Mouse (Mus musculus) macrophage (primary cell): Measurements from ENCODE around the gene Tas1r3. TPM values are rescaled to one million over a fixed set of nuclear protein-coding genes. Genes with fewer than 3 reads are reported as not detected.
A peak's percentile ranks its signal among the peaks of the same experiment; 100 is the strongest.

Experiments used
- H3K27ac ChIP-seq: fragments of 350-480 bp; formaldehyde crosslinking; 2 replicates; pipeline ENCODE4 v1.9.0; 2021
- H3K36me3 ChIP-seq: fragments of 350-480 bp; formaldehyde crosslinking; 2 replicates; pipeline ENCODE4 v1.9.0; 2021; ENCODE audit errors: inconsistent target
- H3K4me3 ChIP-seq: fragments of 350-480 bp; formaldehyde crosslinking; 2 replicates; pipeline ENCODE4 v1.9.0; 2021; ENCODE audit errors: inconsistent target
- H3K79me2 ChIP-seq: fragments of 350-480 bp; formaldehyde crosslinking; 2 replicates; pipeline ENCODE4 v1.9.0; 2021; ENCODE audit errors: inconsistent target
- WGBS: methylation state at CpG from one replicate; pipeline ENCODE4 v1.1.7; 2026; ENCODE audit warnings: inconsistent platforms; ENCODE audit not compliant: missing documents; 5-methylcytosine and 5-hydroxymethylcytosine counted together
- polyA plus RNA-seq: library from polyadenylated mRNA; stranded (reverse); fragments of 250-400 nt; gene quantifications from 3 replicates; pipeline ENCODE4 v1.2.4, GENCODE M21; 2018; ENCODE audit warnings: inconsistent platforms
- total RNA-seq, 78 experiments: library from RNA; depleted of rRNA; stranded (reverse); fragments of 250-400 nt; gene quantifications; 1 replicate in 9 of 78; 2 replicates in 24 of 78; 3 replicates in 43 of 78; 4 replicates in 2 of 78; pipeline ENCODE4 v1.2.4; 2018; ENCODE audit warnings: inconsistent platforms in 56 of 78

Tas1r3 gene
- total RNA-seq (2018; cell fraction: chromatin; rRNA removed): 1 to 10 TPM in 18 of 26 experiments, under 1 TPM in 8; 0.40 to 4.2 (median 1.7) TPM
- total RNA-seq (2018; cell fraction: cytosol; rRNA removed): under 1 TPM in 25 of 26 experiments, not detected in 1; 0.05 to 0.42 (median 0.18) TPM
- total RNA-seq (2018; cell fraction: nucleus; rRNA removed): 1 to 10 TPM in 17 of 26 experiments, under 1 TPM in 9; 0.20 to 3.2 (median 1.2) TPM
- polyA plus RNA-seq: 0.04 to 0.11 TPM in 2 of 3 replicates, not detected in the other

DNA sequence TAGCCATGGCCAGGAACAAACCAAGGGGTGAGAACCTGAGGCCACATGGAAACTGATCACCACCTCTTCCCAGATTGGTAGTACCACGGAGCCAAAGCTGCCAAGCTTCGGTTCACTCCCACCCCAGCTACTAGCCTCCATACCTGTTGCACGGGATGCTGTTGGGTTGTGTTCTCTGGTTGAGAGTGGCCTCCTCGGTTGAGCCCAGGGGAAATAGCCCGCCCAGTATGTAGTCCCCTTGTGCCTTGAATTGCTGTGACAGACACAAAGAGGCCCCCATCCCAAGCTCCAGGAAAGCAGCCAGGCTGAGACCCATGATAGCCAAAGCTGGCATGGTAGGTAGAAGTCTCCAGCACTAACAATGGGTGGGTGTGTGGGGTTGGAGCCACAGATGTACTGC is at the start of gene Tas1r3:
Tas1r3 (minus strand) TSS at position 362 of the 400 bp plus-strand sequence.
- Histone ChIP-seq H3K79me2 (peaks cover 7% of the 10 kb centered on the region), H3K36me3 (peaks cover 17% of the 10 kb centered on the region), H3K27ac (no peak within 1 kb of the TSS), H3K4me3 (no peak within 1 kb of the TSS)
- 84% methylated on average over 5 of the region's 5 CpGs for WGBS

DNA sequence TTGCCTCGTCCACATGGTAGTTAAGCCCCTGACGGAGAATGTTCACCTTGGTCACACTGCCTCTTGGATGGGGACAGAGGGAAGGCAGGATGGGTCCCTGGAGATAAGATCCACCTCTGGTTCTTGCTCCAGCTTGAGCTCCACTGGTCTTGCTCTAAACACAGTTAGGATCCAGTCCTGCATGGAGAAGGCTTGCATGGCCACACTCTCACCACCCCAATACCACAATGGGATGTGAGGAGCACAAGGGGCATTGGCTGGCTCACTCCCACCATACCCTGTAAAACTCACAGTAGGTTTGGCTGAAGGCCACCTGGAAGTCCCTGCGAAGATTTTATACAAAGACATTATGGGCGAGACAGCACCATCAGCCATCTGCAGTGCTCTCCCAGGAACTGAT is 45.6 kb upstream of the Tas1r3 start:
- Histone ChIP-seq H3K27ac (no peak overlapping the region), H3K79me2 (no peaks in the 10 kb centered on the region), H3K4me3 (no peak overlapping the region), H3K36me3 (peaks cover 2% of the 10 kb centered on the region; the same call in 1 of the 2 replicates)
- WGBS: 83% methylated on average over 3 of the region's 4 CpGs

DNA sequence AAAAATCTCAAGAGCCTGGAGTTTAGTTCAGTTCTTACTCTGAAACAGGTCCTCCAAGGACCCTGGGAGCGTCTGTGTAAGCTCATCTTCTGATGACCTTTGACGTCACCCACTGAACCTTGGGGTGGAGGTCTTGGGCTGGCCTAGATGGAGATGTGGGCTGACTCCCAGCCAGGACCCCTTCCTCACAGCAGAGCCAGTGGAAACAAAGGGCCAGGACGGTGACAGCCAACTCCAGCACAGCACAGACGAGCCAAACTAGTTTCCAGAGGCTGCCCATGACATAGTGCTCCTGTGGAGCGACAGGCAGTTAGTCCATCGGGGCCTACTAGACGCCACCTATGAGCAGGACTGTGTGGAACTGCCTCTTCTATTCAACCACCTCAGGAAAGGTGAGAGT is 45.1 kb upstream of the Tas1r3 start:
- 77% methylated on average over 7 of the region's 7 CpGs for WGBS
- H3K27ac ChIP-seq: no peak overlapping the region
- no peak overlapping the region for H3K4me3 ChIP-seq
- peaks cover 7% of the 10 kb centered on the region; the same call in 1 of the 2 replicates for H3K36me3 ChIP-seq
- H3K79me2 ChIP-seq: no peaks in the 10 kb centered on the region

GRCm38 (mm10) chr4:155907003-155907402 is 43.8 kb upstream of the Tas1r3 start:
- Histone ChIP-seq H3K27ac (no peak overlapping the region), H3K36me3 (peaks cover 18% of the 10 kb centered on the region)
- whole genome bisulfite sequencing: 94% methylated on average over 11 of the region's 11 CpGs

DNA sequence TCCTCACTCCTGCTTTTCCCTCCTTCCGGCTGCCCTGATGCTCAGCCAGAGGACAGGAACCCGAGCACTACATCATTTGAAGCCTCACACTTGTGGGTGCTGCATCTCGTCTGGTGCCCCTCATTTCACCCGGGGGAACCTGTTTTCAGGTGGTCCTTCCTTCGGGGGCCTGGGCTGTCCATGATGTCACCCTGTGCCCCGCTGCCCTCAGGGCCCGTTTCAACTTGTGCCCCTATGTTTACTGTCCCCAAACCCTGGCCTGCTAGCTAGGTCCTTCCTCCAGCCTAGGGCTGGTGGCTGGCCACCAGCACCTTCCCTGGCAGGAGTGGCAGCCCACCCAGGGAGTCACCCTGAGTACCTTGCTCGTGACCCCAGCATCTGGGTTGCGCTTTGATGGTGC is 43.0 kb upstream of the Tas1r3 start:
- H3K36me3 ChIP-seq: peaks cover 27% of the 10 kb centered on the region
- 83% methylated on average over 8 of the region's 9 CpGs for WGBS

More at GRCm38 (mm10) chr4:155907003-155907402, 43.8 kb upstream of the Tas1r3 start:
- Histone ChIP-seq H3K79me2 (no peaks in the 10 kb centered on the region), H3K4me3 (no peak overlapping the region)

GRCm38 (mm10) chr4:155905634-155906033 is 42.5 kb upstream of the Tas1r3 start:
- Histone ChIP-seq H3K36me3 (peaks cover 31% of the 10 kb centered on the region), H3K27ac (no peak overlapping the region), H3K4me3 (no peak overlapping the region), H3K79me2 (no peaks in the 10 kb centered on the region)
- 95% methylated on average over 13 of the region's 13 CpGs for WGBS

More for the DNA sequence above, 43.0 kb upstream of the Tas1r3 start:
- no peak overlapping the region for H3K27ac ChIP-seq
- H3K79me2 ChIP-seq: no peaks in the 10 kb centered on the region
- no peak overlapping the region for H3K4me3 ChIP-seq

- 95% methylated on average over 12 of the region's 13 CpGs for WGBS
- Histone ChIP-seq H3K4me3 (no peak overlapping the region), H3K79me2 (no peaks in the 10 kb centered on the region), H3K36me3 (peaks cover 40% of the 10 kb centered on the region), H3K27ac (no peak overlapping the region)
Measured at GRCm38 (mm10) chr4:155904318-155905102, 41.3 kb upstream of the Tas1r3 start.

GRCm38 (mm10) chr4:155903246-155903645 is 40.1 kb upstream of the Tas1r3 start:
- no peak overlapping the region for H3K4me3 ChIP-seq
- no peaks in the 10 kb centered on the region for H3K79me2 ChIP-seq
- no peak overlapping the region for H3K27ac ChIP-seq
- WGBS: 96% methylated on average over 13 of the region's 13 CpGs
- H3K36me3 ChIP-seq: peaks cover 48% of the 10 kb centered on the region

DNA sequence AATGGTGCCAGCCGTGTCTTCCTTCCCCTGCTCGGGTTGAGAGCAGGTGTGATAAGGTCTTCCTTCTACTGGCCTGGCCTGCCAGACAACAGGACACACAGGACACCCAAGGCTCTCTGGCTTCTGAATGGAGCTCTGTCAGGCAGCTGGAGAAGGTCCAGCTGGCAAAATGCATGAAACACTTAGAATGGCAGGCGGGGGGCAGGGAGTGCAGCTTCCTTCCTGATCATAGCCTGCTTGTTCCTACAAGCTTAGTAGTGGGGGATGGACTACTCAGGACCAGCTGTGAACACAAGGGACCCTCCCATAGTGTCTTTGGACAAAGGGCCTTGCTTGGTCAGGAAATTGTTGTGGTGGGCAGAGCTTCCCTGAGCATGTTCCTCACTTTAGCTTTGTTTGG is 38.0 kb upstream of the Tas1r3 start:
- peaks cover 48% of the 10 kb centered on the region for H3K36me3 ChIP-seq
- H3K79me2 ChIP-seq: peaks cover 7% of the 10 kb centered on the region
- H3K27ac ChIP-seq: no peak overlapping the region
- H3K4me3 ChIP-seq: no peak overlapping the region
- 27% methylated on average over 3 of the region's 3 CpGs for WGBS

- no peak overlapping the region for H3K4me3 ChIP-seq
- H3K36me3 ChIP-seq: peaks cover 48% of the 10 kb centered on the region
- 100% methylated on average over 5 of the region's 7 CpGs for WGBS
- peaks cover 25% of the 10 kb centered on the region for H3K79me2 ChIP-seq
- H3K27ac ChIP-seq: no peak overlapping the region
Measured at GRCm38 (mm10) chr4:155899355-155899754, 36.2 kb upstream of the Tas1r3 start.

DNA sequence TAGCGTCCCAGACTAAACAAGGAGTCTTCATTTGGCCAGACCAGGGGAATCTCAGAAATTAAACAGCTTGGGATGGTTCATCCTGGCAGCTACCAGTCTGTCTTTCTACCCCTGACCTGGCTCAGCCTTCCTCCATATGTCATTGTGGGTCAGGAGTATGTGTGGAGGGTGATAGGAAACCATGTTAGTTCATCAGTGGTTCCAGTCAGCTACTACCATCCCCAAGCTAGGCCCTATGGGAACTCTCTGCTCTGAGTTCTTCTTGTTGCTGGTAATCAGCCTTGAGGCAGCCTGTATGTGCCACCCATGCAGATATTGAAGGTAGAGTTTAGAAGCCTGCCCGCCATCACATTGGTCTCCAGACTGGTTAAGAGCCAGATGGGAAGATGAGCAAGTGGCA is 35.2 kb upstream of the Tas1r3 start:
- Histone ChIP-seq H3K36me3 (peaks cover 41% of the 10 kb centered on the region), H3K79me2 (peaks cover 35% of the 10 kb centered on the region), H3K4me3 (no peak overlapping the region), H3K27ac (no peak overlapping the region)
- WGBS: 94% methylated on average over 2 of the region's 2 CpGs

- no peak overlapping the region for H3K27ac ChIP-seq
- H3K36me3 ChIP-seq: peaks cover 24% of the 10 kb centered on the region
- 95% methylated on average over 12 of the region's 12 CpGs for WGBS
- peaks cover 45% of the 10 kb centered on the region for H3K79me2 ChIP-seq
- no peak overlapping the region for H3K4me3 ChIP-seq
Measured at GRCm38 (mm10) chr4:155896461-155896860, 33.3 kb upstream of the Tas1r3 start.

DNA sequence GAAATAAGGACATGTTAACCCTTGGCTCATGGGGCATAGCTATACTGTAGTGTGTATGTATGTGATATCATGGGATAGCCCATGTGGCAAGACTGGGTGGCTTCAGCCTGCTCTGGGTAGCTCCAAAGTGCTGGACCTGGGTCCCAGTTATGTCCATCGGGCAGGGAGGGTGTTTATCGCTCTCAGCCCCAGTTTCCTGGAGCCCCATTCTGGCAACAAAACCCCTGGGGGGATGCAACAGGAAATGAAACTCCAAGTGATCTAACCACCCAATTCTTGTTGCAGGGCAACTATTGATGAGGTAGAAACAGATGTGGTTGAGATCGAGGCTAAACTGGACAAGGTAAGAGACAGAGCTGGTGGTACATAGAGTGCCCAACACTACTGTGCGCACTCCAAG is 32.7 kb upstream of the Tas1r3 start:
- 79% methylated on average over 4 of the region's 4 CpGs for WGBS
- Histone ChIP-seq H3K4me3 (no peak overlapping the region), H3K36me3 (peaks cover 18% of the 10 kb centered on the region)

DNA sequence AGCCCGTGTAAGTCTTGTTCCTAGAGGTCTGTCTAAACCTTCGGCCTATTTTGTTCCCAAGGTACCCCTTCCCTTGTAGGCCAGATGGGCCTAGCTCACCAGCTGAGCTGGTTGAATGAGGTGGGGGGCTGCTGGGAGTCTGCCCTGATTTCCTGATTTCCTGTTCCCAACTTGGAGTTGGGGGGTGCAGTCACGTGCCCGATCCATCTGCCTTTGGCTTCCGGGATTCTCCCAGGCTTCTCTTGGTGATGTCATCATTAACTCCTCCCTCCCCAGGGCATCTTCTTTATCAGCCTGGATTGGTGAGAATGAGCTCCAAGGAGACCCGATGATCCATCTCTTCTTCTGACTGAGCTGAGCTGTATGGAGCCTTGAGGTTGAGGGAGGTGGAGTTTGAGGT is 32.1 kb upstream of the Tas1r3 start:
- Histone ChIP-seq H3K79me2 (peaks cover 55% of the 10 kb centered on the region), H3K27ac (no peak overlapping the region), H3K36me3 (peaks cover 14% of the 10 kb centered on the region), H3K4me3 (no peak overlapping the region)
- WGBS: 84% methylated on average over 6 of the region's 6 CpGs

More for the DNA sequence above, 32.7 kb upstream of the Tas1r3 start:
- Histone ChIP-seq H3K79me2 (peaks cover 50% of the 10 kb centered on the region), H3K27ac (no peak overlapping the region)

DNA sequence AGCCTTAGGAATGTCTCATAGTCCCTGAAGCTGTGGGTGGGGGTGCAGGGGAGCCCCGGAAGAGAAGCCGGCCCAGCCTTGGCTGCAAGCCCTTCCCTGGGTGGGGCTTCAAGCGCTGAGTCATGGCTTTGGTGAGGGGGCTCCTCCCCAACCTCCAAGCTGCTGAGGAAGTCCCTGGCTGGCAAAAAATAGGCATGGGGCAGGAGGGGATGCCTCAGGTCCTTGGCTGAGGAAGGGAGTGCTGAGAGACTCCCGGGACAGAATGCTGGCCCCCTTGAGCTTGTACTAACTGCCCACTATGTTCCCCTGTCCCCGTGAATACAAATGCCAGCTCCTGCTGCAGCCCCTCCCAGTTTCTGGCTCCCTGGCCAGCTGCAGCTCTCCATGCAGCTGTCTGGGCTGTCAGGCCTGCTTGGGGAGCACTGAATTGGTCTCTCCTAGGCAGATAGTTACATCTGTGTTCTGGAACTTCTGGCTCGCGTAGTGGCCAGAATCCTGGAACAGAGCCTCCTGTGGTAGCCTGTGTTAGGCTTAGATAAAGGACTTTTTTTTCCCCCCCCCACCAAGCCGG is 31.2 kb upstream of the Tas1r3 start:
- 35% methylated on average over 8 of the region's 8 CpGs for WGBS
- H3K4me3 ChIP-seq: peak overlapping the region; percentile 73; the same call in 1 of the 2 replicates
- H3K79me2 ChIP-seq: peaks cover 55% of the 10 kb centered on the region
- peak overlapping the region; percentile 34 for H3K27ac ChIP-seq
- H3K36me3 ChIP-seq: peaks cover 6% of the 10 kb centered on the region; the same call in 1 of the 2 replicates
